Mouse (Mus musculus) cortical plate, adult 2 months (tissue): ENCODE data around the gene Rad51b.

Experiments used
- CTCF ChIP-seq: fragments of 200-500 bp; IDR thresholded peaks from 2 replicates; pipeline ENCODE4 v1.5.1; 2011; ENCODE audit warnings: mild to moderate bottlenecking, control low read depth, low read length; ENCODE audit not compliant: insufficient read depth; ENCODE audit errors: extremely low read depth
- POLR2A ChIP-seq: fragments of 200-500 bp; IDR thresholded peaks from 2 replicates; pipeline ENCODE4 v1.6.1; 2011; ENCODE audit warnings: mild to moderate bottlenecking, low read length, control low read depth; ENCODE audit not compliant: insufficient read depth; ENCODE audit errors: extremely low read depth

- TF ChIP-seq CTCF, result no peak
- TF ChIP-seq POLR2A, result no peak
These were observed 422.7 kb downstream of the Rad51b start for GRCm38 (mm10) chr12:79719847-79720201.
